Mouse (Mus musculus) heart, postnatal 0 days (tissue): Measurements from ENCODE around the gene P3h4. TPM values are rescaled to one million over a fixed set of nuclear protein-coding genes. Genes with fewer than 3 reads are reported as not detected.

Experiments
- ATAC-seq: fragments of 200-750 bp; cut with Nextera tagmentation; 2 replicates; pipeline ENCODE4 v1.8.0; 2017; ENCODE audit warnings: low read depth, moderate number of reproducible peaks, moderate library complexity; ENCODE audit not compliant: insufficient read depth
- DNase-seq: peaks from one replicate; pipeline ENCODE4 v3.0.0-alpha.2; 2016; ENCODE audit warnings: low spot score
- H3K27ac ChIP-seq: fragments of 300-500 bp; sonication (generic); 2 replicates; pipeline ENCODE4 v1.5.1; 2014; ENCODE audit warnings: low read depth, mild to moderate bottlenecking
- H3K27me3 ChIP-seq: fragments of 300-500 bp; sonication (generic); 2 replicates; pipeline ENCODE4 v1.6.1; 2014; ENCODE audit warnings: low read length, mixed read lengths; ENCODE audit not compliant: control insufficient read depth, insufficient read depth
- H3K36me3 ChIP-seq: fragments of 300-500 bp; sonication (generic); replicated peaks from 2 replicates; pipeline ENCODE4 v1.6.1; 2014; ENCODE audit warnings: low read length, mixed read lengths; ENCODE audit not compliant: control insufficient read depth, insufficient read depth
- H3K4me1 ChIP-seq: fragments of 300-500 bp; sonication (generic); 2 replicates; pipeline ENCODE4 v1.6.1; 2014; ENCODE audit warnings: antibody characterized with exemption; ENCODE audit not compliant: control insufficient read depth, insufficient read depth
- H3K4me2 ChIP-seq: fragments of 300-500 bp; sonication (generic); 2 replicates; pipeline ENCODE4 v1.6.1; 2014; ENCODE audit warnings: low read depth, mild to moderate bottlenecking, low read length, moderate library complexity
- H3K4me3 ChIP-seq: fragments of 300-500 bp; sonication (generic); 2 replicates; pipeline ENCODE4 v1.5.1; 2014; ENCODE audit warnings: low read depth, low read length
- H3K9ac ChIP-seq: fragments of 300-500 bp; sonication (generic); replicated peaks from 2 replicates; pipeline ENCODE4 v1.6.1; 2014; ENCODE audit warnings: low read depth, low read length, mixed read lengths
- H3K9me3 ChIP-seq: fragments of 300-500 bp; sonication (generic); replicated peaks from 2 replicates; pipeline ENCODE4 v1.6.1; 2016; ENCODE audit warnings: low read length; ENCODE audit not compliant: control insufficient read depth
- CTCF ChIP-seq: IDR thresholded peaks from 2 replicates; pipeline ENCODE4 v1.5.1; 2016; ENCODE audit warnings: antibody characterized with exemption, control low read depth, low read depth
- EP300 ChIP-seq: IDR thresholded peaks from 2 replicates; pipeline ENCODE4 v1.6.1; 2016; ENCODE audit warnings: antibody characterized with exemption, low read depth
- WGBS: fragments of 180-500 bp; shearing (Covaris S2); extraction: QIAGEN DNeasy Blood & Tissue Kit; methylation state at CpG from one replicate; pipeline ENCODE4 v1.1.7; 2014; 5-methylcytosine and 5-hydroxymethylcytosine counted together
- polyA plus RNA-seq: library from polyadenylated mRNA; unstranded; fragments of >200 nt; fragmentation: Nextera tagmentation; extraction: Ambion mirVana; gene quantifications from 2 replicates; pipeline ENCODE4 v1.2.1, GENCODE M21; 2015
- total RNA-seq: library from RNA; depleted of rRNA; stranded (reverse); fragments of >200 nt; gene quantifications from 2 replicates; pipeline ENCODE4 v1.2.3, GENCODE M21; 2014; ENCODE audit warnings: low replicate concordance

The P3h4 gene
- total and polyA plus RNA-seq, 2 experiments from 2014 or later = 39.3 to 58.0 TPM

DNA sequence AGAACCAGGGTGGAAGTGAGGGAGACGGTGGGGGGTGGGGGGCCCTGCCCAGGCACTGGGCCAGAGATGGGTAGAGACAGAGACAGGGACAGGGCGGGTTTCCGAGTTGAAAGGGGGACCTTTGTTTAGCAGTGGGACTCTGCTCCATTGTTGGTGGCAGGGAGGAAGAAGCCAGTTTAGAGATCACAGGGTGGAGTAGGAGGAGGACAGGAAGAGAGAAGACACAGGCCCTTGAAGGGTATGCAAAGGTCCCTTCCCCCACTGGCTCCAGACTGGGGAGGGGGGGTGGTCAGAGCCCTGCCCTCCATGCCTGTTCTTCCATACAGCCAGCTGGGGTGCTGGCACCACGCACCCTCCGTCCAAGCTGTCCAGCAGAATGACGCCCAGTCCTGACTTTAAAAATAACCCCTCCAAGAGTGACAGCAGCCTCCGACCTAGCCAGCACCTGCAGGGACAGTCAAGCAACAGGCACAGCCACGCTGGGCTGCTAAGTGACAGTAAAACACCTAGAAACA is 24.6 kb downstream of the P3h4 start:
- peak; percentile 59 for DNase-seq

DNA sequence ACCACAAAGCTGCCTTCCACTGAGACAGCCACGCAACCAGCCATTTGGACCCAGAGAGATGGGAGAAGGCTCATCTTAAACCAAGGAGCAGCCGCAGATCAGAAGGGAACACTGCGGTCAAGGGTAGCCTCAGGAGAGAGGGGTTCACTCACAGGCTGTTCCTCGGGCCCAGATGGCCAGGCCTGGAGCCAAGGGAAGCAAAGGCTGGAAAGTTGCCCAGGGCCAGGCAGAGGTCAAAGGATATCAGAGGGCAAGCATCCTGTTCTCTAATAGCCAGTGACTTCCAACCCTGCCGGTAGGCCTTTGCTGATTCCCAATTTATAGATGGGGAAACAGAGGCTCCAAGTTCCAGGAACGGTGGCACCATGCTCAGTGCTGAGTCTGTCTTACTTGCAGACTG is 26.0 kb downstream of the P3h4 start:
- no peak overlapping the region for H3K9ac ChIP-seq
- H3K27ac ChIP-seq = peak overlapping the region; percentile 88
- TF ChIP-seq EP300 (peak; percentile 59; the same call in 1 of the 2 replicates), CTCF (no peak)
- 31% methylated on average over 6 of the region's 6 CpGs for WGBS
- H3K36me3 ChIP-seq = peaks cover 31% of the 10 kb centered on the region
- DNase-seq (peak; percentile 51), ATAC-seq (0 out of 2 replicates have a peak, but pooled peaks have one; percentile 11)
- H3K4me1 ChIP-seq = peaks cover 72% of the 10 kb centered on the region
- no peaks in the 10 kb centered on the region for H3K27me3 ChIP-seq
- no peaks in the 10 kb centered on the region for H3K9me3 ChIP-seq
- H3K4me2 ChIP-seq = peak overlapping the region; percentile 40
- peak overlapping the region; percentile 11; the same call in 1 of the 2 replicates for H3K4me3 ChIP-seq

More for the DNA sequence above, 24.6 kb downstream of the P3h4 start:
- peak overlapping the region; percentile 44 for H3K4me2 ChIP-seq
- H3K27me3 ChIP-seq = no peaks in the 10 kb centered on the region
- peak overlapping the region; percentile 32; the same call in 1 of the 2 replicates for H3K9ac ChIP-seq
- TF ChIP-seq CTCF = no peak
- peak; percentile 61; the same call in 1 of the 2 replicates for TF ChIP-seq EP300
- H3K4me1 ChIP-seq = peaks cover 86% of the 10 kb centered on the region
- no peak overlapping the region for H3K4me3 ChIP-seq
- no peaks in the 10 kb centered on the region for H3K9me3 ChIP-seq
- H3K27ac ChIP-seq = peak overlapping the region; percentile 88
- H3K36me3 ChIP-seq = peaks cover 18% of the 10 kb centered on the region
- peak; percentile 21 for ATAC-seq
- 19% methylated on average over 8 of the region's 8 CpGs for WGBS

DNA sequence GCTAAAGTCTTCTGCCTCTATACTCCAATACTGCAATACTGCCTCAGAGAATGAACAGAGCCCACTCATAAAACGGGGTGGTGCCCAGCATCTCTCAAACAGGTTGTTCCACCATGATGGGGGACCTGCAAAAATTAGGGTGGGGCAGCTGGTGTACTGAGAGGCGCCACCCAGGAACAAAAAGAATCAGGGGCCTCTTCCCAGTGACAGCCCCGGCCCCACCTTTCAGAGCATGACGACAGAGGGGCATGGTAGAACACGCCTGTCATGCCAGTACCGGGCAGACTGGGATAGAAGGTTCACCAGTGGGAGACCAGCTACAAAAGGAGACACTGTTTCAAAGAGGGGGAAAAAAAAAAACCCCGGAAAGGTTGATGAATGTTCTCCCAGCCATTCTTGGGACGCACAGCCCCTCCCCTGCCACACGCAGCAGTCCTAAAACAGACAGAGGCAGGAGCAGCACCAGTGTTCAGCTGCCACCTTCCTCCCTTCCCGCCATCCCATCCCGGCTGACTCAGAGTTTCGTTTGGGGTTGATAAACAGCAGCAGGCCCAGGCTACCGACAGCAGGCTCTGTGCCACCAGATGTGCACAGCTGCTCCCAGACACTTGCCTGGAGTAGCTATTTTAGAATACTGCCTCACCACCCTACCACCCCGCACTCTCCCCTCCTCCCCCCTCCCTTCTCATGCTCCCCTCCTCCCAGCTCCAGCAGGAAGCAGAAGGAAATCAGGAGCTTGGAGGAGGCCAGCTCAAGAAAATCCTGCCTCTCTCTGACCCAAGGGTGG is 26.9 kb downstream of the P3h4 start:
- Histone ChIP-seq H3K27ac (peak overlapping the region; percentile 88), H3K9me3 (no peaks in the 10 kb centered on the region), H3K27me3 (no peaks in the 10 kb centered on the region), H3K4me2 (peak overlapping the region; percentile 40), H3K4me3 (peak overlapping the region; percentile 11; the same call in 1 of the 2 replicates), H3K9ac (no peak overlapping the region), H3K4me1 (peaks cover 64% of the 10 kb centered on the region), H3K36me3 (peaks cover 35% of the 10 kb centered on the region)
- peak; percentile 78 for ATAC-seq
- TF ChIP-seq EP300 (peak; percentile 37; the same call in 1 of the 2 replicates), CTCF (no peak)
- peak; percentile 89 for DNase-seq
- 20% methylated on average over 14 of the region's 14 CpGs for WGBS

DNA sequence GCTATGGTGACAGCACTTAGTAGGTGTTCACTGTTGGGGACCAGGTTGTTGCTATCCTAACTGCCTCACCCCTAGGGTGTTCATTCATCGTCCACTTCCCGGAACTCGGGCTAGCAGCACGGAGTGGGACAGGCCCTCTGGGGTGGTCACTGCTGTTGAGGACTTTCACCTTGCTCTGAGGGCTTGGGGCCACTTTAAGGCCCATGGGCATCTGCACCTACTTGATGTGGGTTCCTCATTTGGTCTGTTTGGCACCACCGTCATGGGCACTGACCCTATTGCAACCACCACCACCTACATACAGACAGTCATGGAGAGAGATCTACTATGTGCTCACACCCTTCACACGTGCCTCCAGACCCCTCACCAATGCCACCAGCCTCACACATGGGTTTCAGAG is 27.5 kb downstream of the P3h4 start:
- peaks cover 42% of the 10 kb centered on the region for H3K36me3 ChIP-seq
- H3K27me3 ChIP-seq = no peaks in the 10 kb centered on the region
- H3K9me3 ChIP-seq = no peaks in the 10 kb centered on the region
- no peak overlapping the region for H3K9ac ChIP-seq
- H3K4me2 ChIP-seq = no peak overlapping the region
- H3K4me3 ChIP-seq = no peak overlapping the region
- no peak for TF ChIP-seq EP300
- no peak for TF ChIP-seq CTCF
- ATAC-seq = no peak
- WGBS = 78% methylated on average over 6 of the region's 6 CpGs
- H3K4me1 ChIP-seq = peaks cover 57% of the 10 kb centered on the region
- DNase-seq = no peak
- H3K27ac ChIP-seq = peak overlapping the region; percentile 88

DNA sequence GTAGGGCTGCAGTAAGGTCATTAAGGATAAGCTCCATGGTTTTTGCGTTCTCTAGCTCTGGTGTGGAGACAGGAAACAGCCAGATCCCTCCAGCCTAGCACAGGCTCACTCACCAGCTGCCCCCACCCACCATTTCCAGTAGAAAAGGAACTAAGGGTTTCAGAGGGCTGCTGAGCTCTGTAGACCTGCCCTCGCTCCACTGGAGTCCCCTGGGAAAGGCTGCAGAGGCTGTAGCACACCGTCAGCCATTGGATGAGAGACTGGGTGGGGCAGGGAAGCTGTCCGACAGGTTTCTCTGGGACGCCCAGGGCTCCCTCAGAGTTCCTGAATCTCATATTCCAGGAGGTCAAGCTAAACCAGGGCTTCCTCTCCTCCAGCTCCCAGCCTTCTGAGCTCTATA is 28.1 kb downstream of the P3h4 start:
- 67% methylated on average over 5 of the region's 5 CpGs for WGBS
- Histone ChIP-seq H3K36me3 (peaks cover 47% of the 10 kb centered on the region), H3K9me3 (no peaks in the 10 kb centered on the region), H3K4me2 (no peak overlapping the region), H3K27me3 (no peaks in the 10 kb centered on the region), H3K27ac (no peak overlapping the region), H3K4me3 (no peak overlapping the region), H3K9ac (no peak overlapping the region), H3K4me1 (peaks cover 52% of the 10 kb centered on the region)
- TF ChIP-seq EP300 (no peak), CTCF (no peak)
- ATAC-seq = no peak
- DNase-seq = no peak
